ENCODE assay signal across 1 mouse cellular context in genomic region chr4:83485735-83486116, GRCm38 (mm10).
A peak's percentile ranks its signal among the peaks of the same experiment; 100 is the strongest.
TF ChIP-seq lines count a peak whose summit lies in the region.

No protein-coding gene starts in this region.

TF ChIP-seq in CH12.LX, 34 proteins besides CTCF, POLR2A, EP300 and RAD21 (continued from another document):
- no peak for TF ChIP-seq ZC3H11A (IDR thresholded peaks at IDR 0.05; ENCODE audit: low read depth, low read length)
- peak; percentile 94 for TF ChIP-seq MAZ (IDR thresholded peaks at IDR 0.05; ENCODE audit: low read depth, low read length)
- TF ChIP-seq MEF2A (IDR thresholded peaks at IDR 0.05; ENCODE audit: borderline replicate concordance, low read depth, low read length): peak; percentile 63
- no peak for TF ChIP-seq ZKSCAN1 (IDR thresholded peaks at IDR 0.05; ENCODE audit: borderline replicate concordance, low read depth, low read length)
- TF ChIP-seq HCFC1 (IDR thresholded peaks at IDR 0.05; ENCODE audit: low read depth, low read length): peak; percentile 49; the same call in 1 of the 2 replicates
- no peak for TF ChIP-seq PAX5 (IDR thresholded peaks at IDR 0.05; ENCODE audit: low read length)
- TF ChIP-seq JUND (conservative IDR thresholded peaks at IDR 0.05; ENCODE audit: low read depth, low read length): no peak
- peak; percentile 65; the same call in 1 of the 2 replicates for TF ChIP-seq RCOR1 (conservative IDR thresholded peaks at IDR 0.05; ENCODE audit: low read depth, low read length)
- no peak for TF ChIP-seq KAT2A (IDR thresholded peaks at IDR 0.05; ENCODE audit: insufficient replicate concordance, low read length)
- peak; percentile 83 for TF ChIP-seq SIN3A (IDR thresholded peaks at IDR 0.05; ENCODE audit: low read length)
- TF ChIP-seq ZMIZ1 (IDR thresholded peaks at IDR 0.05; ENCODE audit: low read depth, low read length): peak; percentile 12; the same call in 1 of the 2 replicates
- TF ChIP-seq GABPA (IDR thresholded peaks at IDR 0.05; ENCODE audit: insufficient replicate concordance, low read depth, low read length): no peak
- peak; percentile 54 for TF ChIP-seq MAX (IDR thresholded peaks at IDR 0.05; ENCODE audit: low read length)
- no peak for TF ChIP-seq JUN (IDR thresholded peaks at IDR 0.05; ENCODE audit: insufficient read depth, low read depth, low read length)
TF ChIP-seq in CH12.LX: peak in this region for 18.
